ENCODE assay signal across 19 mouse cellular contexts in the genomic region with DNA sequence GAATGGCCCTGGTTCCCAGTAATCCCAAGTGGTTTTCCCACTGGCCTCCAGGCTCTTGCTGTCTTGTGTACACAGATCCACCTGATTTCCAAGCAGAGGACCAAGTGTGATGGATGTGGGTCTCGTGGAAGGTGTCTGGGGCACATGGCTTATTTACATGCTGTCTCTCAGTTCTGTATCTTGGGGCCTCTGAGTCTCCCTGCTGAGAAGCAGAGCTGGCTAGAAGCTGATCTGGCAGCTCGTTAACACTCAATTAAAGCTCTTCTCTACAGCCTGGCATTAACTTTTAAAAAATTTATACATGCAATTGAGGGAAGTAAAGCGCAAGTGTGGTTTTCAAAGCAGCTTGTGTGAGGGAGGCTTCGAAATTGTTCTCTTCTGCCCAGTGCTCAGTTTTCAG.
DNase-seq lines count a peak whose midpoint lies in the region; ATAC-seq lines count a peak whose summit lies in the region.
"Had no signal": no experiment of that assay in that cellular context is flagged by ENCODE, and none has a peak within 500 bp of the region (broad histone marks: within the 10 kb centered on the region; RNA-seq: fewer than 3 reads in every experiment).

No protein-coding gene starts in this region.

- peaks cover 4% of the 10 kb centered on the region; the same call in 1 of the 2 replicates for H3K4me1 ChIP-seq in forebrain, embryonic 14.5 days (ENCODE audit: control insufficient read depth, insufficient read depth, low read length)
- H3K4me1 ChIP-seq in forebrain, embryonic 13.5 days, result 0 out of 2 replicates have a peak, but pooled peaks cover 11% of the 10 kb centered on the region
- H3K4me1 ChIP-seq: embryonic facial prominence, embryonic 12.5 days; heart, embryonic 12.5 days; hindbrain, embryonic 15.5 days had no signal

- DNase-seq in forebrain, embryonic 14.5 days (ENCODE audit: low spot score), result peak; percentile 36
- no peak for DNase-seq in frontal cortex, adult 2 months (ENCODE audit: extremely low spot score in 1 of 2, low spot score in 1 of 2)
- DNase-seq in testis, postnatal 10 days (ENCODE audit: low spot score), result peak; percentile 17
- no peak for DNase-seq in testis, postnatal 14 days (ENCODE audit: low spot score)
- DNase-seq in spleen, postnatal 4 days (ENCODE audit: low spot score in 2 of 2), result no peak
- DNase-seq: adrenal gland, postnatal 25 days; B cell, adult 2 months; cerebellum, adult 11 months; cerebellum, adult 8-10 months; cerebellum, postnatal 14 days; gastrocnemius, postnatal 14 days; heart, postnatal 36 days; kidney, adult 2 months had no signal

- no peaks in the 10 kb centered on the region for H3K9me3 ChIP-seq in forebrain, embryonic 14.5 days (replicated peaks; ENCODE audit: control insufficient read depth, low read length)
- H3K9me3 ChIP-seq in forebrain, embryonic 13.5 days (replicated peaks), result no peaks in the 10 kb centered on the region
- H3K9me3 ChIP-seq: embryonic facial prominence, embryonic 12.5 days; heart, embryonic 12.5 days; hindbrain, embryonic 15.5 days had no signal

- 27% methylated on average over 4 of the region's 4 CpGs for WGBS in forebrain, embryonic 14.5 days
- WGBS in forebrain, embryonic 13.5 days, result 39% methylated on average over 4 of the region's 4 CpGs

- H3K4me2 ChIP-seq in forebrain, embryonic 14.5 days (ENCODE audit: low read length), result no peak overlapping the region
- H3K4me2 ChIP-seq in forebrain, embryonic 13.5 days, result no peak overlapping the region
- H3K4me2 ChIP-seq: embryonic facial prominence, embryonic 12.5 days; heart, embryonic 12.5 days; hindbrain, embryonic 15.5 days had no signal

- no peak overlapping the region for H3K4me3 ChIP-seq in forebrain, embryonic 14.5 days (ENCODE audit: low read depth, low read length)
- no peak overlapping the region for H3K4me3 ChIP-seq in forebrain, embryonic 13.5 days
- H3K4me3 ChIP-seq: embryonic facial prominence, embryonic 12.5 days; heart, embryonic 12.5 days; hindbrain, embryonic 15.5 days had no signal

- H3K27ac ChIP-seq in forebrain, embryonic 14.5 days (ENCODE audit: low read depth, low read length), result no peak overlapping the region
- no peak overlapping the region for H3K27ac ChIP-seq in forebrain, embryonic 13.5 days
- H3K27ac ChIP-seq: embryonic facial prominence, embryonic 12.5 days; hindbrain, embryonic 15.5 days had no signal

- no peaks in the 10 kb centered on the region for H3K27me3 ChIP-seq in forebrain, embryonic 14.5 days (replicated peaks; ENCODE audit: control insufficient read depth, insufficient read depth, low read length)
- no peaks in the 10 kb centered on the region for H3K27me3 ChIP-seq in forebrain, embryonic 13.5 days
- H3K27me3 ChIP-seq: embryonic facial prominence, embryonic 12.5 days; heart, embryonic 12.5 days; hindbrain, embryonic 15.5 days had no signal

- ATAC-seq in forebrain, embryonic 14.5 days, result no peak
- no peak for ATAC-seq in forebrain, embryonic 13.5 days
- ATAC-seq in frontal cortex, adult (ENCODE audit: low TSS enrichment), result peak; percentile 63; the same call in 1 of the 2 replicates
- ATAC-seq: intestine, embryonic 16.5 days had no signal

- H3K9ac ChIP-seq in forebrain, embryonic 14.5 days (ENCODE audit: low read length), result no peak overlapping the region
- no peak overlapping the region for H3K9ac ChIP-seq in forebrain, embryonic 13.5 days
- H3K9ac ChIP-seq: embryonic facial prominence, embryonic 12.5 days; heart, embryonic 12.5 days; hindbrain, embryonic 15.5 days had no signal

- H3K36me3 ChIP-seq in forebrain, embryonic 14.5 days (ENCODE audit: control insufficient read depth, insufficient read depth, low read length), result no peaks in the 10 kb centered on the region
- no peaks in the 10 kb centered on the region for H3K36me3 ChIP-seq in forebrain, embryonic 13.5 days (ENCODE audit: poor library complexity, severe bottlenecking)
- H3K36me3 ChIP-seq: embryonic facial prominence, embryonic 12.5 days; heart, embryonic 12.5 days; hindbrain, embryonic 15.5 days had no signal

Comparison
In these comparisons a context has a peak if more than half of its experiments do, and no peak if none do; other contexts are left out.
1. DNase-seq: peak in forebrain, embryonic 14.5 days (single experiment) and testis, postnatal 10 days (single experiment); none in frontal cortex, adult 2 months (0 of 2), testis, postnatal 14 days (single experiment) and spleen, postnatal 4 days (0 of 2).